Mouse (Mus musculus) adrenal gland, adult (tissue): ENCODE data around the gene Traf3ip2.

Source experiments
- DNase-seq, 2 experiments: peaks; one replicate each; pipeline ENCODE4 v3.0.0; 2022 to 2023; ENCODE audit warnings: low spot score in 1 of 2; ENCODE audit not compliant: inconsistent age in 2 of 2

Traf3ip2 gene

DNA sequence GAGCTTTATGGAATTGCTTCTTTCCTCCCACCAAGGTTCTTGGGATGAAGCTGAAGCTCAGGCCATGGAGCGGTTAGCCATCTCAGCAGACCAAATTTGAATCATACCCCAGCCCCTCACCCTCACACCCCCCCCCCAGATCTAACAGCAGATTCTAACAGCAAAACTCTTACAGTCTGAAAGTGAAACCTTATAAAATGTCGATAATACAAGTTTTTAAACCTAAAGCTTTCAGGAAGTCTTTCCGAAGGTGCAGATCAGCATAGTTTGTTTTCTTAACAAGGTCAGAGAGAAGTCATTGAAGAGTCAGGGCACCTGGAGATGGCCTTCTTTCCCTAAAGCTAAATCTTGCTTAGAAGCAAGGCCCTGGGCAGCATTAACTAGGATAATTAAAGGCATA, 53.3 kb downstream of the Traf3ip2 start:
- DNase-seq = no peak

DNA sequence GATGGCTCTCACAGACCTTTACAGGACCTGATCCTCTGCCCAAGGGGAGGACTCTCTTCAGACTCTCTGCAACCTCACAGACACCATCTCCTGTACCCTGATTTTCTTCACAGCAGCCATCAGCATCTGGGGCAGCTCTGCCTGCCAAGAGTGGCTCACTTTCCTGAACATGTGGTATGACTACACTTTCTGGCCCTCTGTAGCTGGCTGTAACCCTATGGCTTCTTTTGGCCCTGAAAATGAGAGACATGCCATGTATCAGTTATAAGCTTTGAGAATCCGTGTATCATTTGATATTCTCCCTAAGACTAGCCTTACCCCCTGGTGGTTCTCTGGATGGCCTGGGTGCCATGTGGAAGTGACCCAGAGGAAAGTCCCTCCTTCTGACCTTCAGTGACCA, 58.7 kb downstream of the Traf3ip2 start:
- no peak for DNase-seq

DNA sequence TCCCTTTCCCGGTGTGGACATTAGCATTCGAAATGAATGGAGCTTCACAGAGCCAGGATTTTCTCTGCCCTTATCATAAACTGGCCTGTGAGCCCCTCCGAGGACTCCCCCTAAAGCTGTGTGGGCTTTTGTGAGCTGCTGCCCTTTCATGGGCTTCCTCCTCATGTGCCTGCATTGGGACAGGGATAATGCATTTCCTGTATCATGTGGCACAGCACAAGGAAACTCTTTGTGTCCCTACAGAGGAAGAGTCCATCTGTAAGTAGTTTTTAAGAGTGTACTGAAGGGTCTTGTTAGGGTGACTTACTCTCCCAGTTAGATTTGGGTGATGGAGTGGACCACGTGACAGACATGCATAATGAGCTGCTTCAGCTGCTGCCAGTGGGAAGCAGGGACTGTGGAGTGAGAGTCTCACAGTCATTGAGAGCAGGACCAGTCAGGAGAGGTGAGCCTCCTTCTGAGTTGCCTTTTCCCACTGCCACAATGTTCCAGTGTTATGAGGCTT, 59.9 kb downstream of the Traf3ip2 start:
- DNase-seq = no peak

DNA sequence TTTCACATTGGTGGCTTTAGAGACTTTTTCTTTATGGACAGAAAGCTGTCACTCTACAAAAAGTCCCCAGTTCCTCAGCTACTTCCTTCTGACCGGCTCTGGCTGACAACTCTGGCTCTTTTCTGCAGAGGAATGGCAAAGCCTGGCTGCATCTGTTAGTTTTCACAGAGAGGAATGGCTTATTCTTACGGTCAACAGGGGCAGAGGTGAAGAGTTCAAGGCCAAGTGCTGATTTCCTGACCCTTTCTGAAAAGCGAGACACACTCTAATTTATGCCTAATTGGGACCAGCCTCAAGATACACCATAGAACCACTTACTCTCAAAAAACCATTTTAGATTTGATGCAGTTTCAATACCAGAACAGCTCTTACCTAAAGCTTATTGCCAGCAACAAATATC, 61.4 kb downstream of the Traf3ip2 start:
- DNase-seq = no peak

DNA sequence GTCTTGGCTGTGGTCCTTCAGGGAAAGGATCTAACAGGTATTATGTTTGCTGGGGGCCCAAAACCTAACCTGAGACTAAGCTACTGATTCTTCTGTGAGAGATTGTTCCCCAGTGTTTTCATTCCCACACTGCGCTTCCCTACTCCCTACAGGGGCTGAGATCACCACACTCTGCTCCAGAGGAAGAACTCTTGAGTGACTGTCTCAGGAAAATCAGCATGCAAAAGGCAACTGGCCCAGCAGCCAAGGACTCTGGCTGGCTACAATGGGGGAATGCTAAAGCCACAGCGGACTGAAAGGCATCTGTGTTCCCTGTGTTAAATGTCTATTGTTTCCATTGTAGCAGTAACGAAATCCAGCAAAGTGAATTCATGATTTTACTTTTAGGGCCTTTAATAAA, 62.0 kb downstream of the Traf3ip2 start:
- DNase-seq = no peak

DNA sequence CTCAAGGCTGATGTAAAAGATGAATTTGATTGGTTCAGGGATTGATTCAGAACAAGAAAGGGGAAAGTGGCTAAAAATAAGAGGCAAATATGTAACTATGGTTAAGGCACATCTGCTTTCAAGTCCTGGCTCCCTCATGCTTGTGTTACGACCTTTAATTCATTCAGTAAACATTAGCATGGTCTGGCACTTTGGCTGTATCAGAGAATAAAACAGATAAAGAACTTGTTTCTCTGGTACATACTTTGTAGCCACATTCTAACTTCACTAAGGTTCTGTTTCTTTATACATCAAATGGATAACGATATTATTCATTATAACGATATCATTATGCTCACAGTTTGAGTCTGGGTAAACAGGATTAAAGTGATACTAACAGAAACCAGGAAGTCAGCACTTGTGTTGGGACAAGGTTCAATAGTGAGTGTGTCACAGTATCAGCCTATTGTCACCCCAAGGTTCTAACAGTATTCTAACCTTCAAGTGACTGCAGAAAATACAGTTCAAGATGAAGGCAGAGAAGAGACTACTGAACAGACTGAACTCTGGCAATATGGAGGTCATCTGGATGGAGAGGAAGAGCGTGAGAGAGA, 65.6 kb downstream of the Traf3ip2 start:
- DNase-seq = peak in 1 of 2 experiments; percentile 17

DNA sequence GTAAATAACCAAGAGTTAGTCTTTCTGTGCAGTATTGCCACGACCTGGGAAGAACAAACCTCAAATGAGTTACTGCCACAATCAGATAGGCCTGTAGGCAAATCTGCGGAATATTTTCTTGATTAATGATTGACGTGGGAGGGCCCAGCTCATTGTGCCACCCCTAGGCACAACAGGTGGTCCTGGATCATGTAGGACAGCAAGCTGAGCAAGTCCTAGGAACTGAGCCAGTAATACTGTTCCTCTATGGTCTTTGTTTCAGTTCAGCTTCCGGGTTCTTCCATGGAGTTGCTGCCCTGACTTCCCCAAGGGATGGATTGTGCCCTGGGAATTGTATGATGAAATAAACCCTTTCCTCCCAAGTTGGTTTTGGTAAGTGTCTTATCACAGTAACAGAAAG, 68.3 kb downstream of the Traf3ip2 start:
- DNase-seq = no peak

DNA sequence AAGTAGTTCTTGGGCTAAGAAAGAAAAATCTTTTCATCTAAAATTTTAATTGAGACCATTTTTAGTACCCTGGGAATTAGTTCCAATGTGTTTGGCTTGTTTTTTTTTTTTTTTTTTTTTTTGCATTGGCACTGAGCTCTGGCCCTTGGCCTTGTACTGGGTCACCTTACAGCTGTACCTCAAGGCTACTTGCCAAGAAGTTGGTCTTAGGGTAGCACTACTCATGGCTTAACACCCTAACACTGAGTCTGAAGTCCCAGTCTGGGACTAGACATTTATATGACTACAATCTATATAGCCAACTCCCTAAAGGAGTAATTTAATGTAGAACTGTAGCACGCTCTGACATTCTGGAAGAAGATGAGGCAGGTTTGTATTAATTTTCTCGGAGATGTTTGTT, 69.8 kb downstream of the Traf3ip2 start:
- DNase-seq = peak in 1 of 2 experiments; percentile 19

DNA sequence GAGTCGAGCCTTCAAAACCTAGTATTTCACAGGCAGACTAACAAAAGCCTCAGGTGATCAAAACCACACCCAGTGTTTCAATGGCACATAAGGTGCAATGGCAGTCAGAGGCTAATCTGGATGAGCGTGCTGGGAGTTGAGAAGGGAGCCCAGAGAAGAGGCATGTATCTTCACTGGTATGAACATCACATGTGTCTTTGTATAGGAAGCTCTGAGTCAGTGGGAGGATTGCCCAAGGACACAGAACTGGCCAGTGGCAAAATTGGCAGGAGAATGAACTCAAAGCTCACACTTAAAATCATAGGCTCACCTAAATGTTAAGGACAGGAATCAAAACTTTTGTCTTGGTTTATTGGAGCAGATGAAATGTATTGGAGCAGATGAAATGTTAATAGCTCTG, 70.7 kb downstream of the Traf3ip2 start:
- peak; percentile 37 to 82 for DNase-seq

DNA sequence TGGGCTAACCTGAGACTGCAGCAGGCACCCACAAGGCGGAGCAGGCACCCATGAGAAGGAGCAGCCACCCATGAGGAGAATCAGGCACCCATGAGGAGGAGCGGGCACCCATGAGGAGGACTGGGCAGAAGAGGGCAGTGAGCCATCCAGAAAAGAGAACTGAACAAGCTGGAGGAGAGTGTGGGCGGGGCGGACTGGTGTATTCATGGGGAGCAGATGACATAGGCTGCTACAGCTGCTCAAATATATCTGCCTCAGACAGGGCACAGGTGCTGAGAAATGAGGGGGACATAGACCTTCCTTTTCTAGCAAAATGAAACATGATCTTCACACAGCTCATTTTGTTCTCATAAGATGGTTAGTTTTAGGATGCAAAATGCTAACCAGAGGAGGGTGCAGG, 74.1 kb downstream of the Traf3ip2 start:
- DNase-seq = no peak

DNA sequence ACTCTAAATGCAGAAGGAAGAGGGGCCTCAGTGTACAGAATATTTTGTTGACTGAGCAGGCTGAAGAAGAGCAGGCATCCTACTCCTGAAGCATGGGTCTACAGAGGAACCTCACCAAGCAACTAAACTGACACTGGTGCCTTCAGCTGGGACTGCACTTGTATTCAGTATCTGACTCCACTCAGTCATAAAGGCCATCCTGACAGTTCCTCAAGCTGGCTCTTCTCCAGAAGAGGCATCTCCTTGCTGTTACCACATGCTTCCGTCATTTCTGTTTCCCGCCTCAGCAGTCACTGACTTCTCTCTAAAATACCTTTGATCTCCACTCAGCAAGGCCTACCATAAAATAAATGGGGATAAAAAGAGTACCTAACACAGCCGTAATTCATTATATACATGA, 75.1 kb downstream of the Traf3ip2 start:
- peak in 1 of 2 experiments; percentile 56 for DNase-seq

DNA sequence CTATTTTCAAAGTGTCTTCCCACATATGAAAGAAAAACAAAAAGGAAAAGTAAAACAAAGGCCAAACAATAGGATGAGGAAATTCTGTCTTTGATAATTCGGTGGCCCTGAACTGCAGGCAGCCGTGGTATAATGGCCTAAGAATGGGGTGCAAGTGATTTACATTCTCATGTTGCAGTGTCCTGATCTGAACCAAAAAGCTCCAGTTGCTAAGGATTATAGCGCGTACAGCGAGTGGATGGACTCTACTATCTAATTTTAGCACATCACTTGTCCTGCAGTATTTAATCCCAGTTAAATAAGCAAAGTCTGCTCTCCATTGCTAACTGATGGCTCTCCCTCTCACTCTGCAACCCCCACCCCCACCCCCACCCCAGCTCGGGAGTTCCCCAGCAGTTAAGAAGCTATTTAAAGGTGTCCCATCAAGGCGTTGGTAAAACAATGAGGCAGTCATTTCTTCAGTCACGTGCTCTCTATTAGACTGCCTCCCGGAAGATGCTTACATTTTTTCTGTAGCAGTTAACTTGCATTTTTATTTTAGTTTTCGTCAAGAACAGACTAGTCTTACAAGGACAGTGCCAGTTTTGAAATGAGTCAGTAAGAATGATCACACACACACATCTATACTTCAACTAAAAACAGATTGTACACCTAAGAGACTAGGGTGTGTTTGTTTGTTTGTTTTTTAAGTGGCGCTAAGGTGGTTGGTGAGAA, 78.8 kb downstream of the Traf3ip2 start:
- DNase-seq = peak in 1 of 2 experiments; percentile 48

DNA sequence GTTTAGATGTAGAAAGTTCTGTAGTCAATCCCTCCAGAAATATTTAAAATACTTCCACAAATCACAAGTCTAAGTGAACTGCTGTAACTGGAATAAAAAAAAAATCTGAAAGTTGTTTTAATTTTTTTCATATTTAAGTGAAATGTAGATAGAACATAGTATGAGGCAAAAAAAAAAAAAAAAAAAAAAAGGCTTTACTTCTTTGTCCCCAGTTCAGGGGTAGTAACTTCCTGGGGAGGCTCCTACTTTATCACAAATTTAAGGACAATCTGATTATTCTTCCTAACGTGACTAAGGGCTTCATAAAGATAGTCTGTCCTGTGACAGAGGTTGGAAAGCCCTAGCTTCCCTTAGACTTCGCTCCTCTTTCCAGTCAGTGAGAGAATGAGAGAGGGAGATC, 79.4 kb downstream of the Traf3ip2 start:
- no peak for DNase-seq
